Mouse (Mus musculus) liver, embryonic 15.5 days (tissue): ENCODE results near the gene Igtp. TPM values are rescaled to one million over a fixed set of nuclear protein-coding genes. Genes with fewer than 3 reads are reported as not detected.

ENCODE experiments used
- polyA plus RNA-seq: library from polyadenylated mRNA; unstranded; fragments of >200 nt; fragmentation: Nextera tagmentation; extraction: Ambion mirVana; gene quantifications from 2 replicates; pipeline ENCODE4 v1.2.1, GENCODE M21; 2015

Igtp gene
- polyA plus RNA-seq, 1 experiment from 2014 or later = 11.2 TPM

Other genes with a start within 250 kb of the Igtp start
- gene Larp1, start 190.5 kb upstream of the Igtp start, polyA plus RNA-seq = 17.3 and 19.8 TPM in 2 replicates
- not detected in 2 replicates for gene Gm12248, start 106.4 kb upstream of the Igtp start, polyA plus RNA-seq
- 34.1 and 37.2 TPM in 2 replicates for gene Cnot8, start 95.4 kb upstream of the Igtp start, polyA plus RNA-seq
- 9.3 and 9.8 TPM in 2 replicates for gene Gemin5, start 31.0 kb upstream of the Igtp start, polyA plus RNA-seq
- gene Mrpl22, start 27.9 kb upstream of the Igtp start, polyA plus RNA-seq = 79.1 and 90.7 TPM in 2 replicates
- gene Irgm2, start 62 bp downstream of the Igtp start, polyA plus RNA-seq = 6.1 and 6.3 TPM in 2 replicates
- 2.9 and 3.2 TPM in 2 replicates for gene 4930438A08Rik, start 75.2 kb downstream of the Igtp start, polyA plus RNA-seq
- gene Zfp692, start 107.5 kb downstream of the Igtp start, polyA plus RNA-seq = 9.4 and 11.5 TPM in 2 replicates
- gene Zfp672, start 130.8 kb downstream of the Igtp start, polyA plus RNA-seq = 35.0 and 36.0 TPM in 2 replicates
- 16.7 and 19.0 TPM in 2 replicates for gene Sh3bp5l, start 131.2 kb downstream of the Igtp start, polyA plus RNA-seq
- gene Lypd8, start 179.5 kb downstream of the Igtp start, polyA plus RNA-seq = 0.97 and 1.5 TPM in 2 replicates
- not detected in 2 replicates for gene 1810065E05Rik, start 221.6 kb downstream of the Igtp start, polyA plus RNA-seq
- gene Gm12253, start 233.0 kb downstream of the Igtp start, polyA plus RNA-seq = not detected in 2 replicates